Mouse (Mus musculus): ENCODE measurements around the gene Dtd1. TPM values are rescaled to one million over a fixed set of nuclear protein-coding genes. Genes with fewer than 3 reads are reported as not detected.

Dtd1 gene
- polyA plus RNA-seq, 1 experiment = 23.5 TPM

GRCm38 (mm10) chr2:144637671-144638395 is 38.1 kb downstream of the Dtd1 start:
- TF ChIP-seq GATA1 (IDR thresholded peaks at IDR 0.05; ENCODE audit: borderline replicate concordance, low read length) (no peak), FLI1 (IDR thresholded peaks at IDR 0.05; ENCODE audit: low read length) (no peak)
- no peaks in the 10 kb centered on the region for H3K9me3 ChIP-seq
- H3K27me3 ChIP-seq (replicated peaks) = no peaks in the 10 kb centered on the region

GRCm38 (mm10) chr2:144638719-144639118 is 39.0 kb downstream of the Dtd1 start:
- Histone ChIP-seq H3K27me3 (replicated peaks) (no peaks in the 10 kb centered on the region), H3K36me3 (replicated peaks; ENCODE audit: low read length) (peaks cover 18% of the 10 kb centered on the region), H3K9me3 (no peaks in the 10 kb centered on the region), H3K4me3 (replicated peaks) (no peak overlapping the region), H3K4me1 (peaks cover 36% of the 10 kb centered on the region)
- TF ChIP-seq FLI1 (IDR thresholded peaks at IDR 0.05; ENCODE audit: low read length) (no peak), GATA1 (IDR thresholded peaks at IDR 0.05; ENCODE audit: borderline replicate concordance, low read length) (no peak)

More at GRCm38 (mm10) chr2:144637671-144638395, 38.1 kb downstream of the Dtd1 start:
- Histone ChIP-seq H3K4me1 (peaks cover 39% of the 10 kb centered on the region), H3K4me3 (replicated peaks) (no peak overlapping the region), H3K36me3 (replicated peaks; ENCODE audit: low read length) (peaks cover 21% of the 10 kb centered on the region)

- Histone ChIP-seq H3K36me3 (replicated peaks; ENCODE audit: low read length) (peaks cover 18% of the 10 kb centered on the region), H3K27me3 (replicated peaks) (no peaks in the 10 kb centered on the region), H3K4me3 (replicated peaks) (no peak overlapping the region), H3K9me3 (no peaks in the 10 kb centered on the region), H3K4me1 (peaks cover 30% of the 10 kb centered on the region)
- no peak for TF ChIP-seq FLI1 (IDR thresholded peaks at IDR 0.05; ENCODE audit: low read length)
- TF ChIP-seq GATA1 (IDR thresholded peaks at IDR 0.05; ENCODE audit: borderline replicate concordance, low read length) = no peak
Observed at GRCm38 (mm10) chr2:144640101-144640500, 40.4 kb downstream of the Dtd1 start.

GRCm38 (mm10) chr2:144641991-144642390 is 42.3 kb downstream of the Dtd1 start:
- H3K27me3 ChIP-seq (replicated peaks) = no peaks in the 10 kb centered on the region
- peaks cover 22% of the 10 kb centered on the region for H3K4me1 ChIP-seq
- H3K4me3 ChIP-seq (replicated peaks) = no peak overlapping the region
- H3K9me3 ChIP-seq = no peaks in the 10 kb centered on the region
- TF ChIP-seq GATA1 (IDR thresholded peaks at IDR 0.05; ENCODE audit: borderline replicate concordance, low read length) (no peak), FLI1 (IDR thresholded peaks at IDR 0.05; ENCODE audit: low read length) (no peak)
- H3K36me3 ChIP-seq (replicated peaks; ENCODE audit: low read length) = peaks cover 18% of the 10 kb centered on the region

- TF ChIP-seq GATA1 (IDR thresholded peaks at IDR 0.05; ENCODE audit: borderline replicate concordance, low read length) = no peak
- TF ChIP-seq FLI1 (IDR thresholded peaks at IDR 0.05; ENCODE audit: low read length) = no peak
- H3K9me3 ChIP-seq = no peaks in the 10 kb centered on the region
- no peaks in the 10 kb centered on the region; the same call in 1 of the 2 replicates for H3K4me1 ChIP-seq
- H3K27me3 ChIP-seq (replicated peaks) = no peaks in the 10 kb centered on the region
- H3K4me3 ChIP-seq (replicated peaks) = no peak overlapping the region
- H3K36me3 ChIP-seq (replicated peaks; ENCODE audit: low read length) = peaks cover 3% of the 10 kb centered on the region
Observed at GRCm38 (mm10) chr2:144646360-144646759, 46.7 kb downstream of the Dtd1 start.

GRCm38 (mm10) chr2:144647151-144647550 is 47.5 kb downstream of the Dtd1 start:
- H3K36me3 ChIP-seq (replicated peaks; ENCODE audit: low read length) = peaks cover under 1% of the 10 kb centered on the region
- H3K27me3 ChIP-seq (replicated peaks) = no peaks in the 10 kb centered on the region
- no peak overlapping the region for H3K4me3 ChIP-seq (replicated peaks)
- TF ChIP-seq GATA1 (IDR thresholded peaks at IDR 0.05; ENCODE audit: borderline replicate concordance, low read length) (no peak), FLI1 (IDR thresholded peaks at IDR 0.05; ENCODE audit: low read length) (no peak)
- H3K4me1 ChIP-seq = no peaks in the 10 kb centered on the region; the same call in 1 of the 2 replicates
- no peaks in the 10 kb centered on the region for H3K9me3 ChIP-seq

- Histone ChIP-seq H3K36me3 (replicated peaks; ENCODE audit: low read length) (no peaks in the 10 kb centered on the region), H3K4me1 (no peaks in the 10 kb centered on the region; the same call in 1 of the 2 replicates), H3K27me3 (replicated peaks) (no peaks in the 10 kb centered on the region), H3K4me3 (replicated peaks) (no peak overlapping the region), H3K9me3 (no peaks in the 10 kb centered on the region)
- TF ChIP-seq GATA1 (IDR thresholded peaks at IDR 0.05; ENCODE audit: borderline replicate concordance, low read length) = no peak
- TF ChIP-seq FLI1 (IDR thresholded peaks at IDR 0.05; ENCODE audit: low read length) = no peak
Observed at GRCm38 (mm10) chr2:144649960-144650359, 50.3 kb downstream of the Dtd1 start.

- Histone ChIP-seq H3K36me3 (replicated peaks; ENCODE audit: low read length) (peaks cover 3% of the 10 kb centered on the region), H3K4me1 (no peaks in the 10 kb centered on the region; the same call in 1 of the 2 replicates), H3K4me3 (replicated peaks) (no peak overlapping the region), H3K27me3 (replicated peaks) (no peaks in the 10 kb centered on the region), H3K9me3 (no peaks in the 10 kb centered on the region)
- TF ChIP-seq FLI1 (IDR thresholded peaks at IDR 0.05; ENCODE audit: low read length) (no peak), GATA1 (IDR thresholded peaks at IDR 0.05; ENCODE audit: borderline replicate concordance, low read length) (no peak)
Observed at GRCm38 (mm10) chr2:144652841-144653240, 53.1 kb downstream of the Dtd1 start.

GRCm38 (mm10) chr2:144655307-144655706 is 55.6 kb downstream of the Dtd1 start:
- TF ChIP-seq FLI1 (IDR thresholded peaks at IDR 0.05; ENCODE audit: low read length) (no peak), GATA1 (IDR thresholded peaks at IDR 0.05; ENCODE audit: borderline replicate concordance, low read length) (no peak)
- Histone ChIP-seq H3K4me1 (peaks cover 9% of the 10 kb centered on the region), H3K9me3 (no peaks in the 10 kb centered on the region), H3K36me3 (replicated peaks; ENCODE audit: low read length) (peaks cover 12% of the 10 kb centered on the region), H3K4me3 (replicated peaks) (no peak overlapping the region), H3K27me3 (replicated peaks) (no peaks in the 10 kb centered on the region)

- H3K4me1 ChIP-seq = no peaks in the 10 kb centered on the region
- no peaks in the 10 kb centered on the region for H3K27me3 ChIP-seq (replicated peaks)
- TF ChIP-seq FLI1 (IDR thresholded peaks at IDR 0.05; ENCODE audit: low read length) (no peak), GATA1 (IDR thresholded peaks at IDR 0.05; ENCODE audit: borderline replicate concordance, low read length) (no peak)
- H3K36me3 ChIP-seq (replicated peaks; ENCODE audit: low read length) = peaks cover 35% of the 10 kb centered on the region
- peaks cover 46% of the 10 kb centered on the region for H3K9me3 ChIP-seq
- no peak overlapping the region for H3K4me3 ChIP-seq (replicated peaks)
Observed at GRCm38 (mm10) chr2:144668507-144668906, 68.8 kb downstream of the Dtd1 start.
